9 mouse cellular contexts compared by ENCODE assay signal in the genomic region with DNA sequence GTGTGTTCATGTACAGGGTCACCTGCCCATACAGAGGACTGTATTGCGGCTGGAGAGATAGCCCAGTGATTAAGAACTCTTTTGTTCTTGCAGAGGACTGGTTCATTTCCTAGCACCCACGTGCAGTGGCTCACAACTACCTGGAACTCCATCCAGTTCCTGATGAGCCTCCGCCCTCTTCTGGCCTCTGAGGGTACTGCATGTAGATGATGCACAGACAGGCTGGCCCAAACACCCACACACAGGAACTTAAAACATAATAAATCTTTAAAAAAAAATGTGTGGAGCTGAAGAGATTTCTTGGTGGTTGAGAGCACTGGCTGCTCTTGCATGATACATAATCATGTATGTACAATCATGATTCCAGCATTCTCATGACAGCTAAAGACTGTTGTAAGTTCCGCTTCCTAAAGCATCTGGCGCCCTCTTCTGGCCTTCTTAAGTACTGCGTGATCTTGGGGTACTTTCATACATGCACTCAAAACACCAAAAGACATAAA. TPM values are rescaled to one million over a fixed set of nuclear protein-coding genes. Genes with fewer than 3 reads are reported as not detected.
DNase-seq lines count a peak whose midpoint lies in the region; ATAC-seq and TF ChIP-seq lines count a peak whose summit lies in the region.
"Had no signal": no experiment of that assay in that cellular context is flagged by ENCODE, and none has a peak within 500 bp of the region (broad histone marks: within the 10 kb centered on the region; RNA-seq: fewer than 3 reads in every experiment).

No protein-coding gene starts in this region.

- no peaks in the 10 kb centered on the region for H3K4me1 ChIP-seq in forebrain, embryonic 12.5 days
- peaks cover 10% of the 10 kb centered on the region; the same call in 1 of the 2 replicates for H3K4me1 ChIP-seq in liver, postnatal 0 days (ENCODE audit: insufficient read depth)
- no peaks in the 10 kb centered on the region for H3K4me1 ChIP-seq in neural tube, embryonic 14.5 days (ENCODE audit: control insufficient read depth, insufficient read depth, low read length)
- no peaks in the 10 kb centered on the region; the same call in 1 of the 2 replicates for H3K4me1 ChIP-seq in testis, adult 2 months (ENCODE audit: control insufficient read depth, insufficient read depth, low read length)

- H3K36me3 ChIP-seq in forebrain, embryonic 12.5 days (replicated peaks): no peaks in the 10 kb centered on the region
- no peaks in the 10 kb centered on the region for H3K36me3 ChIP-seq in liver, postnatal 0 days (replicated peaks; ENCODE audit: insufficient read depth, low read length)
- H3K36me3 ChIP-seq in neural tube, embryonic 14.5 days (ENCODE audit: control insufficient read depth, insufficient read depth, low read length): no peaks in the 10 kb centered on the region
- H3K36me3 ChIP-seq in testis, adult 2 months (ENCODE audit: control insufficient read depth, insufficient read depth, low read length): no peaks in the 10 kb centered on the region
- H3K36me3 ChIP-seq: limb, embryonic 15.5 days had no signal

- H3K4me3 ChIP-seq in forebrain, embryonic 12.5 days (replicated peaks): no peak overlapping the region
- H3K4me3 ChIP-seq in liver, postnatal 0 days (ENCODE audit: low read depth, low read length): no peak overlapping the region
- H3K4me3 ChIP-seq in neural tube, embryonic 14.5 days (ENCODE audit: low read depth, low read length): no peak overlapping the region
- H3K4me3 ChIP-seq in testis, adult 2 months (ENCODE audit: control insufficient read depth, low read depth, low read length): no peak overlapping the region
- H3K4me3 ChIP-seq: limb, embryonic 15.5 days had no signal

- H3K27me3 ChIP-seq in forebrain, embryonic 12.5 days: no peaks in the 10 kb centered on the region
- H3K27me3 ChIP-seq in liver, postnatal 0 days (ENCODE audit: insufficient read depth, low read length): no peaks in the 10 kb centered on the region
- no peaks in the 10 kb centered on the region for H3K27me3 ChIP-seq in neural tube, embryonic 14.5 days (ENCODE audit: control insufficient read depth, insufficient read depth, low read length)
- no peaks in the 10 kb centered on the region for H3K27me3 ChIP-seq in testis, adult 2 months (ENCODE audit: control insufficient read depth, insufficient read depth, low read length)
- H3K27me3 ChIP-seq: limb, embryonic 15.5 days had no signal

- peak; percentile 90 for TF ChIP-seq CTCF in liver, postnatal 0 days (IDR thresholded peaks at IDR 0.05; ENCODE audit: low read depth)
- TF ChIP-seq CTCF in testis, adult 2 months (IDR thresholded peaks at IDR 0.05; ENCODE audit: control insufficient read depth, insufficient read depth, insufficient replicate concordance, low read depth, low read length): peak; percentile 92; the same call in 1 of the 2 replicates

- intact Hi-C loops in heart, postnatal 10 days (cut with DNase I): loop anchor here (1.0 to 2.0 kb wide), 2 partner anchors 83 to 134 kb away; partner anchors contain the start of genes Ciz1 and Dnm1

- H3K9ac ChIP-seq in forebrain, embryonic 12.5 days: no peak overlapping the region
- H3K9ac ChIP-seq in liver, postnatal 0 days (replicated peaks): no peak overlapping the region
- H3K9ac ChIP-seq in neural tube, embryonic 14.5 days (replicated peaks; ENCODE audit: low read depth, low read length): no peak overlapping the region
- H3K9ac ChIP-seq: limb, embryonic 15.5 days had no signal

- H3K4me2 ChIP-seq in forebrain, embryonic 12.5 days: no peak overlapping the region
- no peak overlapping the region for H3K4me2 ChIP-seq in liver, postnatal 0 days (ENCODE audit: low read depth, low read length)
- H3K4me2 ChIP-seq in neural tube, embryonic 14.5 days (ENCODE audit: low read depth, low read length): no peak overlapping the region
- H3K4me2 ChIP-seq: limb, embryonic 15.5 days had no signal

- H3K9me3 ChIP-seq in forebrain, embryonic 12.5 days: no peaks in the 10 kb centered on the region
- no peaks in the 10 kb centered on the region for H3K9me3 ChIP-seq in liver, postnatal 0 days (ENCODE audit: low read length)
- H3K9me3 ChIP-seq in neural tube, embryonic 14.5 days (ENCODE audit: control insufficient read depth, low read length): no peaks in the 10 kb centered on the region
- H3K9me3 ChIP-seq: limb, embryonic 15.5 days had no signal

- peak; percentile 89 to 95 for DNase-seq in CD8-positive naive resting alpha-beta T cell, adult 2 months (ENCODE audit: low read depth in 2 of 2, low spot score in 2 of 2)
- DNase-seq in brain, embryonic 18.5 days (ENCODE audit: low read depth, low spot score): peak; percentile 54
- DNase-seq in heart, postnatal 10 days: peak; percentile 94 to 97
- DNase-seq in kidney, postnatal 4 days: peak; percentile 97
- peak; percentile 94 for DNase-seq in liver, postnatal 0 days

- TF ChIP-seq POLR2A in testis, adult 2 months (IDR thresholded peaks at IDR 0.05; ENCODE audit: control insufficient read depth, low read depth, low read length): no peak

- ATAC-seq in forebrain, embryonic 12.5 days (ENCODE audit: low FRiP score): peak; percentile 45; the same call in 1 of the 2 replicates
- peak; percentile 79 for ATAC-seq in liver, postnatal 0 days
- ATAC-seq in neural tube, embryonic 14.5 days (ENCODE audit: low read depth): peak; percentile 81

- no peak overlapping the region for H3K27ac ChIP-seq in forebrain, embryonic 12.5 days
- no peak overlapping the region for H3K27ac ChIP-seq in liver, postnatal 0 days (ENCODE audit: low read depth)
- no peak overlapping the region for H3K27ac ChIP-seq in neural tube, embryonic 14.5 days (ENCODE audit: low read depth, low read length)
- H3K27ac ChIP-seq in testis, adult 2 months (ENCODE audit: control insufficient read depth, insufficient read depth, low read depth, low read length): no peak overlapping the region
- H3K27ac ChIP-seq: limb, embryonic 15.5 days had no signal

- WGBS in forebrain, embryonic 12.5 days: 2% methylated on average over 6 of the region's 6 CpGs
- 6% methylated on average over 6 of the region's 6 CpGs for WGBS in liver, postnatal 0 days (ENCODE audit: insufficient replicate concordance)
- WGBS in neural tube, embryonic 14.5 days: 8% methylated on average over 6 of the region's 6 CpGs

- TF ChIP-seq EP300 in liver, postnatal 0 days (IDR thresholded peaks at IDR 0.05; ENCODE audit: low read depth): peak; percentile 44; the same call in 1 of the 2 replicates

RNA-seq across cellular contexts. Expression of gene Slc25a25, which starts 35.9 kb away (rescaled TPM):
- 38.8 and 39.9 TPM in 2 replicates for polyA plus RNA-seq in forebrain, embryonic 12.5 days (2016; fragmentation: Nextera tagmentation; extraction: Ambion mirVana)
- total RNA-seq in heart, postnatal 10 days (2021): 10 to 100 TPM; 10.1 to 13.5 TPM
- 32.4 and 36.9 TPM in 2 replicates for polyA plus RNA-seq in liver, postnatal 0 days (2015; fragmentation: Nextera tagmentation; extraction: Ambion mirVana)
- 39.8 and 43.6 TPM in 2 replicates for polyA plus RNA-seq in neural tube, embryonic 14.5 days (2014; fragmentation: Nextera tagmentation; extraction: Ambion mirVana)
- polyA plus RNA-seq in testis, adult 2 months (2012; rRNA removed): 36.7 and 38.4 TPM in 2 replicates

RNA-seq across cellular contexts. Expression of gene Naif1, which starts 36.9 kb away (rescaled TPM):
- polyA plus RNA-seq in forebrain, embryonic 12.5 days (2016; fragmentation: Nextera tagmentation; extraction: Ambion mirVana): 6.1 and 6.2 TPM in 2 replicates
- 1 to 10 TPM; 3.2 to 4.4 TPM for total RNA-seq in heart, postnatal 10 days (2021)
- 1.6 and 1.8 TPM in 2 replicates for polyA plus RNA-seq in liver, postnatal 0 days (2015; fragmentation: Nextera tagmentation; extraction: Ambion mirVana)
- polyA plus RNA-seq in neural tube, embryonic 14.5 days (2014; fragmentation: Nextera tagmentation; extraction: Ambion mirVana): 4.9 and 5.4 TPM in 2 replicates
- 19.9 and 22.7 TPM in 2 replicates for polyA plus RNA-seq in testis, adult 2 months (2012; rRNA removed)

RNA-seq across cellular contexts. Expression of gene Fam102a, which starts 48.0 kb away (rescaled TPM):
- 8.7 and 9.6 TPM in 2 replicates for polyA plus RNA-seq in forebrain, embryonic 12.5 days (2016; fragmentation: Nextera tagmentation; extraction: Ambion mirVana)
- total RNA-seq in heart, postnatal 10 days (2021): 10 to 100 TPM in 1 of 2 experiments, 1 to 10 TPM in 1; 9.7 to 13.0 TPM
- 4.8 and 6.1 TPM in 2 replicates for polyA plus RNA-seq in liver, postnatal 0 days (2015; fragmentation: Nextera tagmentation; extraction: Ambion mirVana)
- polyA plus RNA-seq in neural tube, embryonic 14.5 days (2014; fragmentation: Nextera tagmentation; extraction: Ambion mirVana): 6.7 and 7.3 TPM in 2 replicates
- 15.4 and 17.6 TPM in 2 replicates for polyA plus RNA-seq in testis, adult 2 months (2012; rRNA removed)
